Mouse (Mus musculus) gastrocnemius, postnatal 4 days (tissue): ENCODE results near the gene Itga3. TPM values are rescaled to one million over a fixed set of nuclear protein-coding genes. Genes with fewer than 3 reads are reported as not detected.
"Not testable (repeated sequence)": the region's sequence is repeated elsewhere in the genome, so short reads cannot be mapped to it uniquely, and the experiment has no call there.

Source experiments
- DNase-seq, 2 experiments: peaks; one replicate each; pipeline ENCODE4 v3.0.0; 2021 to 2022; ENCODE audit warnings: low spot score in 2 of 2, mixed read lengths in 2 of 2
- total RNA-seq, 2 experiments: library from RNA; stranded (reverse); gene quantifications; 2 replicates each; pipeline ENCODE4 v1.2.3; 2021

Gene Itga3
- total RNA-seq, 2 experiments from 2014 or later, result 4.8 to 5.5 TPM

- no peak for DNase-seq
Measured at GRCm38 (mm10) chr11:95034902-95035301, 41.7 kb downstream of the Itga3 start.

GRCm38 (mm10) chr11:95033617-95034016, 43.0 kb downstream of the Itga3 start:
- no peak for DNase-seq

- DNase-seq, result no peak
Measured at GRCm38 (mm10) chr11:95032945-95033344, 43.7 kb downstream of the Itga3 start.

GRCm38 (mm10) chr11:95027850-95028470, 48.6 kb downstream of the Itga3 start:
- DNase-seq, result no peak

- DNase-seq, result no peak
Measured at GRCm38 (mm10) chr11:95026849-95027248, 49.8 kb downstream of the Itga3 start.

GRCm38 (mm10) chr11:95026090-95026542, 50.5 kb downstream of the Itga3 start:
- no peak for DNase-seq

GRCm38 (mm10) chr11:95025227-95026012, 51.2 kb downstream of the Itga3 start:
- DNase-seq, result no peak

- no peak for DNase-seq
Measured at GRCm38 (mm10) chr11:95024439-95025184, 52.0 kb downstream of the Itga3 start.

- DNase-seq, result no peak
Measured at GRCm38 (mm10) chr11:95023481-95023880, 53.1 kb downstream of the Itga3 start.

- DNase-seq, result no peak
Measured at GRCm38 (mm10) chr11:95022237-95022992, 54.2 kb downstream of the Itga3 start.

- DNase-seq, result no peak
Measured at GRCm38 (mm10) chr11:95015484-95015883, 61.1 kb downstream of the Itga3 start.

GRCm38 (mm10) chr11:95012487-95012886, 64.1 kb downstream of the Itga3 start:
- no peak for DNase-seq

- no peak for DNase-seq
Measured at GRCm38 (mm10) chr11:95012075-95012474, 64.5 kb downstream of the Itga3 start.

GRCm38 (mm10) chr11:95011416-95011815, 65.2 kb downstream of the Itga3 start:
- DNase-seq, result no peak

GRCm38 (mm10) chr11:95010841-95011403, 65.7 kb downstream of the Itga3 start:
- not testable (repeated sequence) for DNase-seq

GRCm38 (mm10) chr11:95010141-95010739, 66.4 kb downstream of the Itga3 start:
- DNase-seq, result peak in 1 of 2 experiments; percentile 47

GRCm38 (mm10) chr11:95009629-95010014, 67.0 kb downstream of the Itga3 start, which contains the start of gene Samd14:
TSS of gene Samd14 (plus strand) at chr11:95009879.
- peak; percentile 58 to 74 for DNase-seq

GRCm38 (mm10) chr11:95008661-95009628, 67.7 kb downstream of the Itga3 start:
- DNase-seq, result peak in 1 of 2 experiments; percentile 50

- DNase-seq, result no peak
Measured at GRCm38 (mm10) chr11:95007418-95007817, 69.2 kb downstream of the Itga3 start.
